Mouse (Mus musculus) gastrocnemius, adult 2 months (tissue): ENCODE results near the gene Emg1. TPM values are rescaled to one million over a fixed set of nuclear protein-coding genes. Genes with fewer than 3 reads are reported as not detected.

Experiments
- DNase-seq: peaks from one replicate; pipeline ENCODE4 v3.0.0; 2022
- H3K27ac ChIP-seq: fragments of 200-600 bp; 2 replicates; pipeline ENCODE4 v1.8.1; 2022; ENCODE audit warnings: mild to moderate bottlenecking
- H3K4me3 ChIP-seq: fragments of 200-600 bp; 2 replicates; pipeline ENCODE4 v1.8.1; 2022; ENCODE audit warnings: mild to moderate bottlenecking, moderate library complexity
- CTCF ChIP-seq: fragments of 200-600 bp; IDR thresholded peaks from 2 replicates; pipeline ENCODE4 v1.8.1; 2022; ENCODE audit warnings: antibody characterized with exemption, mild to moderate bottlenecking, moderate library complexity
- intact Hi-C: fragments of 180-260 bp; cut with DNase I; formaldehyde crosslinking; loops from one replicate; pipeline ENCODE4 v1.15.1; 2025
- total RNA-seq, 2 experiments: library from RNA; stranded (reverse); gene quantifications; 2 replicates each; pipeline ENCODE4 v1.2.3; 2021

Emg1 gene
- total RNA-seq, 2 experiments from 2014 or later = 57.7 to 71.8 TPM

DNA sequence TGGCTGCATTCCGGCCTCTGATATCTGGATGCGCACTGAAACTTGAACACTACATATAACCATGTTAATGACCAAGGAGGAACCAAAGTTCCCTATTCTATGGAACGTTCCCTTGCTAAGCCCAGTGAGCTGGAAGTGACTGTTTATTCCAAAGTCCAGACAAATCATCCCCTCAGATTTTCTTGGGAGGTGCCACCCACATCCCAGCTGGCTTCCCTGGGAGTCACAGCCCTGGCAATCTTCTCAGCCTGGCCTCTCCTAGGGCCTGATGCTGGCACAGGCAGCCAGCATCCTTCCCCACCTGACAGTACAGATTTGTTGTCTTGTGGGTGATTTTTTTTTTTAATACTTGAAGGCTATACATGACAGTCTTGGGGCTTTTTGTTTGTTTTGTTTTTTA, 32.5 kb downstream of the Emg1 start:
- TF ChIP-seq CTCF = no peak
- intact Hi-C loops = no loop called here
- DNase-seq = no peak
- Histone ChIP-seq H3K27ac (no peak overlapping the region), H3K4me3 (no peak overlapping the region)

DNA sequence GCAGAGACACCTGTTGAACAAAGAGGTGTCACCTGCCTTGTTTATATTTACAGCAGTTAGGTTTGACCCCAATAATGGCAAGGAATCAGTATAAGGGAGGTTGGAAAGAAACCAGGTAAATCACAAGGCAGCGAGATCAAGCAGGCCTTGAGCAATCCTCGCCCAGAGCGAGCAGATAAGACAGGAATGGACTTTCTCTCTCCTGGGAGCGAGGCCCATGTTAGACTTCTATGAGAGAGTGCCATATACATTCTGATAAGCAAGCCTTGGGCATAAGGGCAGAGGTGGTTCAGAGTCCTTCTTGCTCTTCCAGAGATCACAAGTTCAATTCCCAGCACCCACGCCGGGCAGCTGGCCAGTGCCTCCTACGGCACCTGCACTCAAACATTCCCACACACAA, 33.2 kb downstream of the Emg1 start:
- no peak for TF ChIP-seq CTCF
- intact Hi-C loops = no loop called here
- no peak overlapping the region for H3K4me3 ChIP-seq
- no peak overlapping the region for H3K27ac ChIP-seq
- DNase-seq = no peak

DNA sequence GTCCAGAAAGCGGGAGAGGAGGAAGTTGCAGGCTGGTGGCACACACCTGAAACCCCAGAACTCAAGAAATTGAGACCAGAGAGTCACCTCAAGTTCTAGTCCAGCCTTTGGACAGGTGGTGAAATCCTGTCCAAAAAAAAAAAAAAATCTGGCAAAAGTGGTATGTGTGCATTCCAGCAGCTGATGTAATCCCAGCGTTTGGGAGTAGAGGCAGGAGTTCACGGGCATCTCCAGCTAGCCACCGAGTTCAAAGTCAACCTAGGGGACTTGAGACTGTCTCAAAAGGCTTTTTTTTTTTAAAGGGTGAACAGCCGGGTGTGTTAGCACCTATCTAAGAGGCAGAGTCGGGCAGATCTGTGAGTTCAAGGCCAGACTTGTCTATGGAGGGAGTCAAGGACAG, 35.8 kb downstream of the Emg1 start:
- H3K27ac ChIP-seq = no peak overlapping the region
- no peak for TF ChIP-seq CTCF
- intact Hi-C loops = no loop called here
- DNase-seq = no peak
- no peak overlapping the region for H3K4me3 ChIP-seq

DNA sequence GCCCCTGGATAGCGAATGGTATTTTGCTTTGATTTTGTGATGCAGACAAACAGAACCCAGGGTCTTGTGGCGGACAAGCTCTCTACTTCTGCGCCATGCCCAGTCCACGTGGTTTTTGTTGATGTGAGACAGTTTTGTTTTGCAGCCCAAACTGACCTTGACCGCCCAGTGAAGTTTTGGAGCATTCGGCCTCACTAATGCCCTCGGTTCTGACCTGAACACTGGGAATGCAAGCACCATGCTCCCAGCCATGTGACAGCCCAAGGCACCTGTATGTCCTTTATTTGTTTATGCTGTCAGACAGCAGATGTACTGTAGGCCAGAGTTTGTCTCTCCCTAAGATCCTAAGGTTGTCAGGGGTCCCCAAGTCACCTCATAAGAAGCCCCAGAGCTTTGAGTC, 37.4 kb downstream of the Emg1 start:
- Histone ChIP-seq H3K27ac (no peak overlapping the region), H3K4me3 (no peak overlapping the region)
- TF ChIP-seq CTCF = no peak
- intact Hi-C loops = no loop called here
- DNase-seq = no peak

DNA sequence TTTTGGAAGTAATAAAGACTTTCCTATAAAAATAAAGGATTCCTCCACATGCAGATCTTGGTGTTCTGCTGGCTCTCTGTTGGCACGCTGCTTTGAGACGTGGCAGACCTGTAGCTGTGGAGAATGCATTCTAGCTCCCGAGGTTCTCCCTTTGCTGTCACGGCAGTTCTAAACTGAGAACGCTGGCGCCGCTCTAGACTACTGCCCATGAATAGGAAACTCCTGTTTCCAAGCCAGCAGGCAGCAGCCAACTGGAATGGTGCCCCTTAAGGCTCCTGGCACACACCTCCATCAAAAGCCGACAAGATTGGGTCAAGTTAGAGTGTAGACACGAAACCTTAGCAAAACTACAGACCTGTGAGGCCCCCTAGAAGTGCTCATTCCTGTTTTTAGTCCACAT, 38.4 kb downstream of the Emg1 start:
- TF ChIP-seq CTCF = no peak
- no peak overlapping the region for H3K4me3 ChIP-seq
- peak overlapping the region; percentile 69 for H3K27ac ChIP-seq
- peak; percentile 82 for DNase-seq
- intact Hi-C loops = no loop called here

DNA sequence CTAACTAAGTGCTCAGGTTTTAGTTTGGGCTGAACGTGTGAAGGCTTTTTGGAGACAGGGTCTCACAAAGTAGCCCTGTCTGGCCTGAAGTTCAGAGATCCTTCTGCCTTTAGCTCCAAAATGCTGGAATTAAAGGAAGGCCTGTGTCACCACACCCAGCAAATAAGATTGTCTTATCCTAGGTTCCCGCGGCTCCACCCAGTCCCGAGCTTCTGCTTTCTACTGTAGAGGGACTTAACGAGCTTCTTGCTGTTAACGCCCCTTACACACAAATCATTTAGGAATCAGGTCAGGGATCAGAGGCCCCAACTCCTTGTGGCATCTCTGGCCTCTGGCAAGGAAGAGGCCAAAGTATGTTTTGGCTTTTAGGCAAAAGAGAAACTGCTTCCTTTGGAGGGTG, 39.9 kb downstream of the Emg1 start:
- intact Hi-C loops = no loop called here
- TF ChIP-seq CTCF = no peak
- Histone ChIP-seq H3K4me3 (no peak overlapping the region), H3K27ac (peak overlapping the region; percentile 39; the same call in 1 of the 2 replicates)
- no peak for DNase-seq

DNA sequence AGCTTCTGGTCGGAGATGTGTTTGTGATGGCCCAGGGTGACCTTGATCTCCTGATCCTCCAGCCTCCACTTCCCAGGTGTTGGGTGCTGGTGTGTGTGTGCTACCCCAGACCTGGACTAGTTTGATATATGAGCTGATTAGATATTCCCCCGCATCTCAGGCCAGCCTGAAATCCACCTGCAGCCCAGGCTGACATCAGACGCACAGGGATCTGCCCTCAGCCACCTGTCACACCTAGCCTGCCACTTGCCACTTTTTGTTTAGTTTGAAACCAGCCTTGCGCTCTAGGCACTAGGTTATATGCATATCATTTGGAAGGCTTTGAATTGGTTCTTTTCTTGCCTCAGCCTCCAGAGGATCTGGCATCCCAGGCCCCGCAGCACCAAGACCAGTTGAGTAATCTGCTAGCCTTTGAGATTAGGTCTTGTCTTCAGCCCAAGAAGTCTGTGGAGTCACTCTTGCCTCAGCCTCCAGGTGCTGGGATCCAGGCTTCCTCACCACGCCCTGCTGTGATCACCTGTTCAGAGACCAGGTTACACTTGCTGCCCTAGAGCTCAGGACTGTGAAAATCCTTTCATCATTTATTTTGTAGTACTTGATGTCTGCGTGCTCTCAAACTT, 41.6 kb downstream of the Emg1 start:
- DNase-seq = no peak
- intact Hi-C loops = no loop called here
- no peak overlapping the region for H3K4me3 ChIP-seq
- no peak for TF ChIP-seq CTCF
- no peak overlapping the region for H3K27ac ChIP-seq

DNA sequence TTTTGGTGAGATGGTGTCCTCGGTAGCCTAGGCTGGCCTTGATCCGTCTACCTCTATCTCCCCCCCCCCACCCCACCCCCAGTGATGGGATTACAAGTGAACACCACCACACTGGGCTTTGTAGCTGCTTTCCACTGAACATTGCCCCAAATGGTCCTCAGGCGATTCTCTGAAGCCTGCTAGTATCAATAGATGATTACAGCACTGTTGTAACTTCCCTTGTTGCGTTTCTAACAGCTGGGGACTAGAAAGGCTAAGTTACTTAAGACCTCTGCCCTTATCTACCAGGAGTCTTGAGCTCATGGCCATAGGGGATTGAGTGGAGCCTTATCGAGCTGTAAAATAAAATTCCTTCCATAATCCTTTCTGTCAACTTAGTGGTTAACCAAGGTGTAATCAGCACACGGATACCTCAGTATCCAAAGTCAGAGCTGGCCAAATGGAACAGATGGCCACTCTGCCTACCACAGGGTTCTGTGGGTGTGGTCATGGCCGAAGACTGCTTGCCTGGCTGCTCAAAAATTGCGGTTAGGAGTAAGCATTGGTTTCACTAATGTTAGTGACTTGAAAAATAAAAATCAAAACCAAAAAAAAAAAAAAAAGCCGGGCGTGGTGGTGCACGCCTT, 42.6 kb downstream of the Emg1 start:
- DNase-seq = no peak
- H3K4me3 ChIP-seq = no peak overlapping the region
- H3K27ac ChIP-seq = no peak overlapping the region
- TF ChIP-seq CTCF = no peak
- intact Hi-C loops = no loop called here

DNA sequence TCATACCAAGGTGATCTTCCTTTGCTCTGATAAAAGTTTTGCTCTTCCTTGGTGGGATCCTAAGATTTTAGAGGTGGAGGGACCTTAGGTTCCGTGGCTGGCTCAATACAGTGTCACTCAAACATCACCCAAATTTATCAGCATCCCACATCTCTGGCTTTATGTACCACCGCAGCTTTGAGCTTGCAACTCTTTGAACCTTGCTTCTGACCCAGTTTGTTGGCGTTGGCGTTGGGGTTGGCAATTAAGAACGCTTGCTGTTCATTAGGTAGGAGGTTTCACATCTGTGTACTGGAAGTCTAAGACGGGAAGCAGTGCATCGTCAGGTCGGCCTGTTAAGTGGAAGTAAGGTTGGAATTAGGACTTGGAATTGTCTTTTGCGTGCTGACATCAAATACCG, 47.0 kb downstream of the Emg1 start:
- no peak for TF ChIP-seq CTCF
- DNase-seq = no peak
- Histone ChIP-seq H3K4me3 (no peak overlapping the region), H3K27ac (no peak overlapping the region)
- intact Hi-C loops = no loop called here

DNA sequence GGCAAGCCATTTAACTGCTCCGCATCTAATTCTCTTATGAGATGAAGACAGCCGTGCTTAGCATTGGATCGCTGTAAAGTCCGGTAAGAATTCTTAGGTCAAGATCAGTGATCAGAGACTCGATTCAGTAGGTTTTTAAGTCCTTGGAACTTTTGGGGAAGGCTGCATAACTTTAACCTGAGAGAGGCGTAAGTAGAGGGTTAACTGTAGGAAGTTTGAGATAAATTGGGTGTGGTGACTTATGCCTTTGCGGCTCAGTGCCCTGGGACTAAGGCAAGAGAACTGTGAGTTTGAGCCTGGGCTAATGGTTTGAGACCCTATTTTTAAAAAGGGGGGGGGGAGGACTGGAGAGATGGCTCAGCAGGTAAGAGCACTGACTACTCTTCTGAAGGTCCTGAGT, 47.7 kb downstream of the Emg1 start:
- intact Hi-C loops = loop anchor here (5.0 kb wide), 2 partner anchors 38 to 78 kb away; partner anchors contain the start of gene Grcc10
- no peak overlapping the region for H3K27ac ChIP-seq
- peak overlapping the region; percentile 95; the same call in 1 of the 2 replicates for H3K4me3 ChIP-seq
- no peak for TF ChIP-seq CTCF
- DNase-seq = no peak

DNA sequence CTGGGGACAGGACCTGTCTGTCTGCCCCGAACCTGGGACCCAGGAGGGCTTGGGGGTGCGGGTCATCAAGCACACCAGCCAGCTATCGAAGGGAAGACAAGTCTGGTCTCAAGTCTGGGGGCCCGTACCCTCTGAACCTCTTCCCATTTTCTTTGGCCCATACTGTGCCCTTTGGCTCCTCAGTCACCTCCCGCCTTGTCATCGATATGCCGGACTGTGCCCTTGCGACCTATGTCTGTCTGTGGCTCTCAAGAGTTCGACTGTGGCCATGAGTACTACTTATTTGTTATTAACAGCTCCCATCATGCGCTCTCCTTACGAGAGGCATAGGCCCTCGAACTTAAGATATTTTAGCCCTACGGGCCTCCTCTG, 48.6 kb downstream of the Emg1 start:
- intact Hi-C loops = loop anchor here (2.0 to 5.0 kb wide), 4 partner anchors 23 to 95 kb away; partner anchors contain the start of gene Grcc10
- Histone ChIP-seq H3K4me3 (peak overlapping the region; percentile 95), H3K27ac (peak overlapping the region; percentile 89)
- no peak for TF ChIP-seq CTCF
- no peak for DNase-seq

DNA sequence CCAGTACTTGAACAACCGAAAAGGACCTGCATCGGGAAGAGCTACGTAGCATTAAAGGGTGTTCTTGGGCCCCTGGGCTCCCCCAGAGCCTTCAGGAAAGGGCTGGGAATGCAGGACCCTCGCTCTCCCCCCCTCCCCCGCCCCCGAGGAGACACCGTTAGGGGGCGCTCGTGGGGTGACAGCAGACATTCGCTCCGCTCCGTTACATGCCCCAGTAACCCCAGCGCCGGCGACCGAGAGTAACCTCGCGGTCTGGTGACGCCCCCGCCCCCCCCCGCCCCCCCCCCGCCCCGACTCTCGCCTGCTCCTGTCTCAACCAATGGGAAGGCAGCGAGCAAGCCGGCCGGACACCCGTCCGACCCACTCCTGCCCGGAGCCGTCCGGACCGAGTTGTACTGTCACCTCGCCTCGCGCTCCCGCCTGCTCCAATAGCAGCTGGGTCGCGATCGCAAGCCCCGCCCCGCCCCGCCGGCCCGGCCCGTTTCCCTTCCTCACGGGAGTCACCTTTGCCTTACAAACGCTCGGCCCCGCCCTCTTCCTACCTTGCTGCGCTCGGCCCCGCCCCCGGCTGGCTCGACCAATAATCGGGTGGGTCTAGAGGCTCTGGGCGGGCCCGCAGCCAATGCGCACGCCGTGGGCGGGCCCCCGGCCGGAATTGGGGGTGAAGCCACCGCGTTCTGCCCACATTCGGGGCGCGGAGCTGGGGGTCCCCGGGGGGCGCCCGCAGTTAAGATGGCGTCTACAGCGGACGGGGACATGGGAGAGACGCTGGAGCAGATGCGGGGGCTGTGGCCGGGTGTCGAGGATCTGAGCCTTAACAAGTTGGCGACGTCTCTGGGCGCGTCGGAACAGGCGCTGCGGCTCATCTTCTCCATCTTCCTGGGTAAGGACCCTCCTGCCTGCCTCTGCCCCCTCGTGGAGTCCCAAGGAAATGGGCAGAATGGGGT, 49.2 kb downstream of the Emg1 start, which contains the start of gene Lpcat3:
Lpcat3 (plus strand) TSS at position 551 of the 947 bp plus-strand sequence.
- intact Hi-C loops = loop anchor here (2.0 to 5.0 kb wide), 4 partner anchors 22 to 96 kb away; partner anchors contain the start of gene Grcc10
- DNase-seq = peak; percentile 99
- Histone ChIP-seq H3K4me3 (peak within 1 kb of the TSS; percentile 95), H3K27ac (peak within 1 kb of the TSS; percentile 89)
- TF ChIP-seq CTCF = peak; percentile 94

DNA sequence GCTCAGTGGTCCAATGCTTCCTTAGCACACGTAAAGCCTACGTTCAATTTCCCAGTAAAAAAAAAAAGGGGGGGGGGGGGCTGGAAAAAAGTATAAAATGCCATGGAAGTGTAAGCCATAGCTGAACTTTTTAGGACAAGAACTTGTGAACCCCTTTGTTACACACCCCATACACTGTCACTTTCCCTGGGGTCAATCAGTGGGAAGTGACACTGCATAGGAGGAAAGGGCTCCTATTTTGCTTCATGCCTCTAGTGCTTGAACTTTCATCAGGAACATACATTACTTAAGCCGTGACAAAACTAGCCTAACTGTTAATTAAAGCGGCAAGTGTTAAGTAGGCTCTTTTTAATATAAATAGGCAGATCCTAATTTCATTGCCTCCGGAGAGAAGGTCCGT, 50.0 kb downstream of the Emg1 start:
- H3K4me3 ChIP-seq = peak overlapping the region; percentile 95
- intact Hi-C loops = loop anchor here (2.0 to 5.0 kb wide), 4 partner anchors 21 to 97 kb away; partner anchors contain the start of gene Grcc10
- H3K27ac ChIP-seq = peak overlapping the region; percentile 89
- TF ChIP-seq CTCF = no peak
- DNase-seq = no peak
